Comparison of ENCODE assay signal across 14 mouse cellular contexts in genomic region chr19:37492572-37492971, GRCm38 (mm10).
"Had no signal": no experiment of that assay in that cellular context is flagged by ENCODE, and none has a peak within 500 bp of the region (broad histone marks: within the 10 kb centered on the region; RNA-seq: fewer than 3 reads in every experiment).

No protein-coding gene starts in this region.

- ATAC-seq: liver, embryonic 12.5 days; midbrain, embryonic 15.5 days had no signal

- H3K27me3 ChIP-seq: kidney, embryonic 15.5 days; limb, embryonic 15.5 days; midbrain, embryonic 12.5 days; midbrain, embryonic 15.5 days had no signal

- H3K4me3 ChIP-seq: kidney, embryonic 15.5 days; limb, embryonic 15.5 days; liver, embryonic 12.5 days; liver, embryonic 15.5 days; midbrain, embryonic 12.5 days; midbrain, embryonic 15.5 days had no signal

- DNase-seq: kidney, adult 8-10 months; kidney, postnatal 10 days; kidney, postnatal 4 days; lung, adult 2 months; lung, postnatal 14 days; lung, postnatal 4 days; thymus, adult 18-20 months; thymus, postnatal 36 days had no signal

- H3K4me1 ChIP-seq: limb, embryonic 15.5 days; midbrain, embryonic 12.5 days; midbrain, embryonic 15.5 days had no signal

- H3K9me3 ChIP-seq: kidney, embryonic 15.5 days; limb, embryonic 15.5 days; liver, embryonic 12.5 days; liver, embryonic 15.5 days; midbrain, embryonic 12.5 days; midbrain, embryonic 15.5 days had no signal

- H3K4me2 ChIP-seq: kidney, embryonic 15.5 days; limb, embryonic 15.5 days; liver, embryonic 12.5 days; liver, embryonic 15.5 days; midbrain, embryonic 12.5 days; midbrain, embryonic 15.5 days had no signal

- H3K27ac ChIP-seq: kidney, embryonic 15.5 days; limb, embryonic 15.5 days; liver, embryonic 12.5 days; liver, embryonic 15.5 days; midbrain, embryonic 12.5 days; midbrain, embryonic 15.5 days had no signal

- H3K9ac ChIP-seq: kidney, embryonic 15.5 days; limb, embryonic 15.5 days; liver, embryonic 12.5 days; liver, embryonic 15.5 days; midbrain, embryonic 12.5 days; midbrain, embryonic 15.5 days had no signal

- H3K36me3 ChIP-seq: kidney, embryonic 15.5 days; limb, embryonic 15.5 days; liver, embryonic 12.5 days; liver, embryonic 15.5 days; midbrain, embryonic 12.5 days; midbrain, embryonic 15.5 days had no signal
